Mouse (Mus musculus) kidney, adult 2 months (tissue): ENCODE results near the gene Marcks.

Source experiments
- CTCF ChIP-seq: fragments of 200-500 bp; conservative IDR thresholded peaks from 2 replicates; pipeline ENCODE4 v1.5.1; 2011; ENCODE audit warnings: low read depth, mild to moderate bottlenecking, control low read depth, low read length, moderate library complexity, mixed read lengths; ENCODE audit not compliant: insufficient read depth, insufficient read length
- POLR2A ChIP-seq: fragments of 200-500 bp; IDR thresholded peaks from one replicate; pipeline ENCODE4 v1.6.1; 2011; ENCODE audit warnings: low read depth, low read length, control low read depth

DNA sequence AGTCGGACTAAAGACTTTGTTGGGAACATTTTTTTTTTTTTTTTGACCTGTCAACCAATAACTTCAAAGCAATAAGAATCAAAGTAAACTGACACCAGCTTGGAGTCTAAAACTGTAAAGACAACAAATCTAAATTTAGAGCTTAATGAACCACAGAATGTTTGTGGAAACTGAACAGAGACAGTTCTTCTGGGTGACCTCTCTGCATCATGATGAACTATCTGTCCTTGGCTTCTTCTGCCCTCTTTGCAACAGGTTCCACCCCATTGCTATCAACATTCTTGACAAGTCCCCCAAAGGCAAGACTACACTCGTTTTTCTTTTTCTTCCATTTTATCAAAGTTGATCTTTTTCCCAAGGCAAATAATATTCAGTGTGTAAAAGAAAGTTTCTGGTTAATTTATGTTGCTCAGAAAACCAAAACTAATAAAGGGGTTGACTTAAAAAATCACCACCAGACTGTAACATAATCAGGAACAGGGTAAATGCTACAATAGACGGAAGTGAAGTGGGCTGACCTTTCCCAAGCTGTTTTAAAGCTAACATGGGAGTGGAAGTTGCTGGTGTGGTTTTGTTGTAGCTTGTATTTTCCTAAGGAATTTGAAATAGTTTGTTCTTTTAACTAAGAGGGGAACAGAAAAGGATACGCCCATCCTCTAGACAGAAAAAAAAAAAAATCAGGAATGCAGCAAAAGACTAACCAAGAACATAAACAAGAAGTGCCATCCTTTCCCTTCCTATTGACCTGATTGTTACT lies 31.7 kb downstream of the Marcks start:
- TF ChIP-seq CTCF = no peak
- no peak for TF ChIP-seq POLR2A
